Mouse (Mus musculus): ENCODE data around the gene Ttll9. TPM values are rescaled to one million over a fixed set of nuclear protein-coding genes. Genes with fewer than 3 reads are reported as not detected.

The Ttll9 gene
- 1.3 and 1.6 TPM in 2 replicates for polyA plus RNA-seq (2016; fragmentation: Nextera tagmentation; extraction: Ambion mirVana)

DNA sequence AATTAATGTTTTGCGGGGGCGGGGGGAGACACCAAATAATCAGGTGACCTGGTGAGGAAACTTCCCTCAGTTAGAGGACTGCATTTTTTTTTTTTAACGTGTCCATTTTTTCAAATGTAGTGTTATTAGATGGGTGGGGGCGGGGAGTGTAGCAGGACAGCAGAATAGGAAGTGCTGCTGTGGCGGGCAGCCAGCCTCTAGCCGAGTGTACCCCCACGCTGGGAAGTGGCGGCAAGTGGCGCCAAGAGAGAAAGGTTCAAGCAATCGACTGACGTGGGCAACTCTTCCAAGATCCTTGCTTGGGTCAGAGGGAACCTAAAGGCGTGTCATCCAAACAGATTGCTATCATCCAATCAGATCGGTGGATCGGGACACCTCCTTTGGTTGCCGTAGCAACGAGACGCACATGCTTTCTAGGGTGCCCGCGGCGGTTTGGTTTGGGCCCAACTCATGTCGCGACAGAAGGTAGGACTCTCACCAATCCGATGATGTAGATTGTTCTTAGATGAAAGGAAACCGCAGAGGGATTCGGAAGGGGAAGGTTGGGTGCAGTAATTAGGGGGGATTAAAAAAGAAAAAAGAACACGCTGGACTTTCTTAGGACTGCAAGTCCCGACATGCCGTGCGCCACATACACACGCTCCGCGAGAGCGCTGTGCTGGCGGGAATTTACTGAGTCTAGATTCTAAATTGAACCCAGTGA lies at the start of gene Ttll9:
Gene Ttll9 (plus strand): TSS at position 395 of the 703 bp plus-strand sequence.
- Histone ChIP-seq H3K27me3 (ENCODE audit: poor library complexity, severe bottlenecking) (0 out of 2 replicates have a peak, but pooled peaks cover 11% of the 10 kb centered on the region), H3K27ac (peak within 1 kb of the TSS; percentile 75)
- WGBS, result 1% methylated on average over 34 of the region's 34 CpGs

GRCm38 (mm10) chr2:152913471-152913870 lies 48.8 kb upstream of the Ttll9 start:
- Histone ChIP-seq H3K4me3 (no peak overlapping the region), H3K36me3 (replicated peaks) (no peaks in the 10 kb centered on the region), H3K9me3 (no peaks in the 10 kb centered on the region), H3K27me3 (ENCODE audit: poor library complexity, severe bottlenecking) (peaks cover 69% of the 10 kb centered on the region), H3K27ac (no peak overlapping the region), H3K4me1 (peaks cover 25% of the 10 kb centered on the region)
- WGBS, result 29% methylated on average over 7 of the region's 7 CpGs
- DNase-seq (ENCODE audit: extremely low spot score, low spot score), result no peak

More for the DNA sequence above, at the start of gene Ttll9:
- H3K4me3 ChIP-seq, result peak within 1 kb of the TSS; percentile 54
- peak; percentile 84 for DNase-seq (ENCODE audit: extremely low spot score, low spot score)
- H3K9me3 ChIP-seq, result no peaks in the 10 kb centered on the region
- H3K4me1 ChIP-seq, result peaks cover 9% of the 10 kb centered on the region
- H3K36me3 ChIP-seq (replicated peaks), result no peaks in the 10 kb centered on the region

GRCm38 (mm10) chr2:152914310-152915120 lies 47.8 kb upstream of the Ttll9 start:
- Histone ChIP-seq H3K27me3 (ENCODE audit: poor library complexity, severe bottlenecking) (peaks cover 73% of the 10 kb centered on the region), H3K4me1 (peaks cover 25% of the 10 kb centered on the region), H3K9me3 (no peaks in the 10 kb centered on the region), H3K27ac (no peak overlapping the region), H3K36me3 (replicated peaks) (no peaks in the 10 kb centered on the region), H3K4me3 (peak overlapping the region; percentile 35)
- 6% methylated on average over 18 of the region's 18 CpGs for WGBS
- peak; percentile 84 for DNase-seq (ENCODE audit: extremely low spot score, low spot score)

- H3K4me3 ChIP-seq, result no peak overlapping the region
- H3K4me1 ChIP-seq, result peaks cover 25% of the 10 kb centered on the region
- peaks cover 70% of the 10 kb centered on the region for H3K27me3 ChIP-seq (ENCODE audit: poor library complexity, severe bottlenecking)
- no peak for DNase-seq (ENCODE audit: extremely low spot score, low spot score)
- H3K27ac ChIP-seq, result no peak overlapping the region
- no peaks in the 10 kb centered on the region for H3K36me3 ChIP-seq (replicated peaks)
- no peaks in the 10 kb centered on the region for H3K9me3 ChIP-seq
- 71% methylated on average over 4 of the region's 4 CpGs for WGBS
Observed at GRCm38 (mm10) chr2:152915453-152915852, 46.8 kb upstream of the Ttll9 start.

DNA sequence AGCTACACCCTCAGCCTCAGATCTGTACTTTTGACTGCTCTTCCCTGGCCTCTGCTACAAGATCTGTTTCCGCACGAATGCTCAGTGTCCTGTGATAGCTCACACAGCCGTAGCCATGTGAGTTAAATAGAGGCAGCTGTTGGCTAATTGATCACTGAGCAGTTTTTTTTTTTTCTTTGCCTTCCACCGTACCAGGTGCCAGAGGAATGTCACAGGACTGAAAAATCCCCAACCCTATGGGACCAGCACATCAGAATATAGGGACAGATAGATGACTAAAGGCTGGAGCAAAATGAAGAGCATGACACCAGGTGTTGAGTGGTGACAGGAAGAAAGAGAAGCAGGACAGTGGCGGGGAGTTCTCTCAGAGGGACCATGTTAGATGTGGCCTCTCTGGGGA lies 46.2 kb upstream of the Ttll9 start:
- Histone ChIP-seq H3K27me3 (ENCODE audit: poor library complexity, severe bottlenecking) (peaks cover 63% of the 10 kb centered on the region), H3K36me3 (replicated peaks) (no peaks in the 10 kb centered on the region), H3K9me3 (no peaks in the 10 kb centered on the region), H3K27ac (no peak overlapping the region), H3K4me1 (peaks cover 20% of the 10 kb centered on the region), H3K4me3 (no peak overlapping the region)
- WGBS, result 58% methylated on average over 5 of the region's 5 CpGs
- no peak for DNase-seq (ENCODE audit: extremely low spot score, low spot score)

DNA sequence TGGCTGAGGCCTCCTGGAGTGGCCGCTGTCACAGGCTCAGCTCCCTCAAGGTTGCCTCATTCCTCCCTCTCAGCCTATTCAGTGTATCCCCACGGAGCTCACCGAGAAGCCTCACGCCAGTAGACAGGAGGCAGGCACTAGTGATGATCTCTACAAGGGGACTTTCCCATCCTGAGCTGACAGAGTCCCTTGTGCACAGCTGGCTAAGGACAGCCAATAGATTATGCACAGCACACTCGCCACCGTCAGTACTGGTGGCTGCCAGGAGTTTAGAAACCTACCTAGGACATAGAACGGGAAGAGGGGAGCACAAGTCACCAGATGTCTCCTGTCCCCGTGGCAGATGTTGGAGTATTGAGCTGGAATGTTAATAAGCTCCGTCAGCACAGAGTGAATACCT lies 44.6 kb upstream of the Ttll9 start:
- no peaks in the 10 kb centered on the region for H3K9me3 ChIP-seq
- 69% methylated on average over 9 of the region's 9 CpGs for WGBS
- DNase-seq (ENCODE audit: extremely low spot score, low spot score), result no peak
- peaks cover 25% of the 10 kb centered on the region for H3K4me1 ChIP-seq
- no peaks in the 10 kb centered on the region for H3K36me3 ChIP-seq (replicated peaks)
- no peak overlapping the region for H3K4me3 ChIP-seq
- H3K27me3 ChIP-seq (ENCODE audit: poor library complexity, severe bottlenecking), result peaks cover 47% of the 10 kb centered on the region
- H3K27ac ChIP-seq, result no peak overlapping the region

GRCm38 (mm10) chr2:152922376-152922775 lies 39.9 kb upstream of the Ttll9 start:
- peaks cover 54% of the 10 kb centered on the region for H3K4me1 ChIP-seq
- H3K27me3 ChIP-seq (ENCODE audit: poor library complexity, severe bottlenecking), result peaks cover 7% of the 10 kb centered on the region; the same call in 1 of the 2 replicates
- peak overlapping the region; percentile 71 for H3K27ac ChIP-seq
- no peaks in the 10 kb centered on the region for H3K36me3 ChIP-seq (replicated peaks)
- H3K9me3 ChIP-seq, result no peaks in the 10 kb centered on the region
- 29% methylated on average over 6 of the region's 7 CpGs for WGBS
- no peak overlapping the region for H3K4me3 ChIP-seq
- DNase-seq (ENCODE audit: extremely low spot score, low spot score), result no peak

DNA sequence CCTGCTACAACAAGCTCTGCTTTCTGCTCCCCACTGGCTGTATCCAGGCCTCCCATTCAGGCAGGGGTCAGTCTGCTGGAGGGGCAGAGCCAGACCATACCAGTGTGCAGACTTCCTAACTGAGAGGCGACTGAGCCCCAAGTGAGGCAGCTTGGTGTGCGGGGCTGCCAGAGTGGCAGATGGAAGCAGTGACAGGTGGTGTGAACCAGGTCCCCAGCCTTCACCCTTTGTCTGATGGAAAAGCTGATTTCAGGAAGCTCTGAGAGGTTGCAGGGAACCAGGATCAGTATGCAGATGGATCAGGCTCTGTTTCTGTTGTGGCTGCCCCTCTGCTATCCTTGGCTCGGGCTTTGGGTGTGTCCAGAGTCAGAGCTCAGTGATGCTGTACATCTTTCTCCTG lies 38.7 kb upstream of the Ttll9 start:
- 73% methylated on average over 3 of the region's 3 CpGs for WGBS
- Histone ChIP-seq H3K27ac (peak overlapping the region; percentile 79), H3K4me1 (peaks cover 63% of the 10 kb centered on the region), H3K27me3 (ENCODE audit: poor library complexity, severe bottlenecking) (peaks cover 4% of the 10 kb centered on the region; the same call in 1 of the 2 replicates), H3K9me3 (no peaks in the 10 kb centered on the region), H3K36me3 (replicated peaks) (no peaks in the 10 kb centered on the region), H3K4me3 (no peak overlapping the region)
- DNase-seq (ENCODE audit: extremely low spot score, low spot score), result no peak

DNA sequence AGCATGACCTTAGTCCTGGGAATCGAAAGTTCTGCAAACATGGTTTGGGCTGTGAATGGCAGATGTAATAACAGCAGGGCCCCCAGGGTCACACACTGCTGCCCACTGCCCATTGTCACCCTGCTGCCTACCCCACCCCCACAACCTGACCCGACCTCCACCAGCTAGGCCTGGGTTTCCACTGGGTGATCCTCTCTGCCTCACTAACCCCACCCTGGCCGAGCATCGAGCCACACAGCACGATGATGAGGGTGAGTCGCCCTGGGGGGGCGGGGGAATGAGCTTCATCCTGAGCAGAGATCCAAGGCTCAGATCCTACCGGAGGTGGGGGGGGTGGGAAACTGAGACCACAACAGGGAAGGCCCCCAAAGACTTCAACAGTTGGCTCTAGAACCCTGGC lies 38.2 kb upstream of the Ttll9 start:
- 69% methylated on average over 8 of the region's 8 CpGs for WGBS
- Histone ChIP-seq H3K27me3 (ENCODE audit: poor library complexity, severe bottlenecking) (0 out of 2 replicates have a peak, but pooled peaks cover under 1% of the 10 kb centered on the region), H3K4me1 (peaks cover 63% of the 10 kb centered on the region)

DNA sequence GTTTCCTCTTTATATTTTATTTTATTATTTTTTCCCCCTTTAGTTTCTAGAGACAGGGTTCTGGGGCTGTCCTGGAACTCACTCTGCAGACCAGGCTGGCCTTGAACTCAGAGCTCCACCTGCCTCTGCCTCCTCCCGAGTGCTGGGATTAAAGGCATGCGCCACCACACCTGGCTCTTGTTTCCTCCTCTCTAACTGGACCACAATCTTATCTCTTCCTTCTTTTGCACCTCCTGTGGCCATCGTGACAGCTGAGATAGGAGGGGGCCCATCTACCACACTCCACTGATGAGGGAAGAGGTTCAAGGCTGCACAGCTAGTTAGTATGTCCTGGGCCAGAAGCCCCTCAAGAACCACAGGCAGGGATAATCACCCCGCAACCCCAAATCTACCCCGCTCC lies 37.7 kb upstream of the Ttll9 start:
- no peak overlapping the region for H3K4me3 ChIP-seq
- WGBS, result 88% methylated on average over 5 of the region's 5 CpGs
- no peaks in the 10 kb centered on the region for H3K9me3 ChIP-seq
- no peaks in the 10 kb centered on the region for H3K36me3 ChIP-seq (replicated peaks)
- DNase-seq (ENCODE audit: extremely low spot score, low spot score), result no peak
- H3K4me1 ChIP-seq, result peaks cover 63% of the 10 kb centered on the region
- H3K27me3 ChIP-seq (ENCODE audit: poor library complexity, severe bottlenecking), result no peaks in the 10 kb centered on the region
- peak overlapping the region; percentile 79 for H3K27ac ChIP-seq

More for the DNA sequence above, 38.2 kb upstream of the Ttll9 start:
- Histone ChIP-seq H3K27ac (peak overlapping the region; percentile 79), H3K36me3 (replicated peaks) (no peaks in the 10 kb centered on the region), H3K4me3 (no peak overlapping the region), H3K9me3 (no peaks in the 10 kb centered on the region)
- DNase-seq (ENCODE audit: extremely low spot score, low spot score), result no peak

DNA sequence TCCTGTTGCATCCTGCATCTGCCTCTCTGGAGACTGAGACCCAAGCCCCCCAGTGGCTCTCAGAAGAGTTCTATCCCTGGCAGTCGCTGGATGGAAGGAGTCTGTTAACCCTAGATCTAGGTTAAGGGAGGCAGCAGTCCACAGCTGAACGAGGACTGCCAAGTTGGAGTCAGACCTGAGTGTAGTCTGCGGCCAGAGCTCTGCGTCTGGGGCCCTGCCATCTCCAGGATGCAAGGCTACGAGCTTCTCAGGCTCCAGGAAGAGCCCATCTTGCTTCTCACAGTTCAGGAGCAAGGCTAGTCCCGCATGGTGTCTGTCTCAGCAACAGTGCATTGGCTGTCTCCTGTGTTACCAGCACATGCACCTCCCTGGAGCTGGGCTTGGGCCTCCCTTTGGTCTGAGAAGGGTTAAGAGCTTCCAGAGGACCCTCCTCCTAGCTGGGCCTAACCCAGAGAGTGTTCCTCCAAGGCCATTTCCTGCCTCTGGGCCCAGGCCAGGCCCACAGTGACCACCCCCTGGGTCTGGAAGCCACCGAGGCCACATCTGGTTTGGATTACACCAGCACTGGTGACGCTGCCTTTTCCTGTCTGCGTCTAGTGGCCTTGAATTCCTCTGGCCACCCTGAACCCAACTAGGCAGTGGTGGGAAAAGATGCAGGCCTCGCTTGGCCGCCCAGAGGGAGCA lies 37.0 kb upstream of the Ttll9 start:
- DNase-seq (ENCODE audit: extremely low spot score, low spot score), result peak; percentile 40
- no peaks in the 10 kb centered on the region for H3K36me3 ChIP-seq (replicated peaks)
- H3K4me3 ChIP-seq, result no peak overlapping the region
- peak overlapping the region; percentile 79 for H3K27ac ChIP-seq
- H3K4me1 ChIP-seq, result peaks cover 70% of the 10 kb centered on the region
- no peaks in the 10 kb centered on the region for H3K9me3 ChIP-seq
- 62% methylated on average over 11 of the region's 11 CpGs for WGBS
- no peaks in the 10 kb centered on the region for H3K27me3 ChIP-seq (ENCODE audit: poor library complexity, severe bottlenecking)

DNA sequence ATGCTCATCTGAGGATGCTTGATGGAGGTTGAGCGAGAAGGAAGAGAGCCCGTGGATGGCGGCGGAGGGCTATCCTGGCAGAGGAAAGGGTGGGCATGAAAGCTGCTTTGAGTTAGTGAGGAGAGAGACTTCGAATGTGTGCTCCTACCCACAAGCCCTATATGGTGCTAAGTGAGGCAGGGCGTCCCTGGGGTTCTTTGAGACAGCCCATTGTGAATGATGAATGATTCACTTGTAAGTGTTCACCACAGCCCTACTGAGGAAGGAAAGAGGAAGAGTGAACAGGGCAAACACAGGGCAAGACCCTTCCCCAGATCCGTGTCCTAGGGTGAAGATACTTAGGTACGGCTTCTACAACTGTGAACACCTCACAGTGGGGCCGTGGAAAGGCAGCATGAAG lies 35.4 kb upstream of the Ttll9 start:
- DNase-seq (ENCODE audit: extremely low spot score, low spot score), result no peak
- Histone ChIP-seq H3K27ac (peak overlapping the region; percentile 79), H3K9me3 (no peaks in the 10 kb centered on the region), H3K4me3 (no peak overlapping the region), H3K27me3 (ENCODE audit: poor library complexity, severe bottlenecking) (peaks cover 7% of the 10 kb centered on the region; the same call in 1 of the 2 replicates), H3K4me1 (peaks cover 77% of the 10 kb centered on the region), H3K36me3 (replicated peaks) (no peaks in the 10 kb centered on the region)
- WGBS, result 72% methylated on average over 9 of the region's 9 CpGs
